Mouse (Mus musculus) hindbrain, embryonic 16.5 days (tissue): ENCODE results near the gene Nphs2. TPM values are rescaled to one million over a fixed set of nuclear protein-coding genes. Genes with fewer than 3 reads are reported as not detected.
"Not testable (repeated sequence)": the region's sequence is repeated elsewhere in the genome, so short reads cannot be mapped to it uniquely, and the experiment has no call there.

Experiments
- ATAC-seq: fragments of 200-750 bp; cut with Nextera tagmentation; 2 replicates; pipeline ENCODE4 v1.8.0; 2017; ENCODE audit warnings: moderate TSS enrichment, moderate library complexity
- H3K27ac ChIP-seq: fragments of 300-500 bp; sonication (generic); 2 replicates; pipeline ENCODE4 v1.5.1; 2014; ENCODE audit warnings: low read depth, mild to moderate bottlenecking, control low read depth, low read length, moderate library complexity
- H3K27me3 ChIP-seq: fragments of 300-500 bp; sonication (generic); replicated peaks from 2 replicates; pipeline ENCODE4 v1.6.1; 2014; ENCODE audit warnings: low read length; ENCODE audit not compliant: control insufficient read depth, insufficient read depth
- H3K36me3 ChIP-seq: fragments of 300-500 bp; sonication (generic); 2 replicates; pipeline ENCODE4 v1.6.1; 2014; ENCODE audit warnings: mild to moderate bottlenecking, low read length, moderate library complexity, mixed read lengths; ENCODE audit not compliant: control insufficient read depth, insufficient read depth
- H3K4me1 ChIP-seq: fragments of 300-500 bp; sonication (generic); 2 replicates; pipeline ENCODE4 v1.6.1; 2014; ENCODE audit warnings: low read depth, low read length; ENCODE audit not compliant: control insufficient read depth, insufficient read depth
- H3K4me2 ChIP-seq: fragments of 300-500 bp; sonication (generic); 2 replicates; pipeline ENCODE4 v1.6.1; 2014; ENCODE audit warnings: mild to moderate bottlenecking, low read length, control low read depth, moderate library complexity
- H3K4me3 ChIP-seq: fragments of 300-500 bp; sonication (generic); 2 replicates; pipeline ENCODE4 v1.5.1; 2014; ENCODE audit warnings: mild to moderate bottlenecking, low read length, control low read depth, moderate library complexity
- H3K9ac ChIP-seq: fragments of 300-500 bp; sonication (generic); 2 replicates; pipeline ENCODE4 v1.6.1; 2014; ENCODE audit warnings: low read depth, mild to moderate bottlenecking, control low read depth, low read length, moderate library complexity
- H3K9me3 ChIP-seq: fragments of 300-500 bp; sonication (generic); 2 replicates; pipeline ENCODE4 v1.6.1; 2014; ENCODE audit warnings: mild to moderate bottlenecking, low read length, moderate library complexity; ENCODE audit not compliant: control insufficient read depth
- WGBS: fragments of 180-500 bp; shearing (Covaris S2); extraction: QIAGEN DNeasy Blood & Tissue Kit; methylation state at CpG from one replicate; pipeline ENCODE4 v1.1.7; 2014; 5-methylcytosine and 5-hydroxymethylcytosine counted together
- polyA plus RNA-seq: library from polyadenylated mRNA; unstranded; fragments of >200 nt; fragmentation: Nextera tagmentation; extraction: Ambion mirVana; gene quantifications from 2 replicates; pipeline ENCODE4 v1.2.1, GENCODE M21; 2015

Nphs2 gene
- polyA plus RNA-seq, 1 experiment from 2014 or later: 0.73 TPM

- 40% methylated on average over 9 of the region's 9 CpGs for WGBS
- Histone ChIP-seq H3K9ac (no peak overlapping the region), H3K9me3 (no peaks in the 10 kb centered on the region)
Measured at GRCm38 (mm10) chr1:156284851-156285540, 25.5 kb upstream of the Nphs2 start.

GRCm38 (mm10) chr1:156285541-156285896 lies 25.0 kb upstream of the Nphs2 start:
- Histone ChIP-seq H3K9ac (no peak overlapping the region), H3K27ac (no peak overlapping the region), H3K27me3 (no peaks in the 10 kb centered on the region), H3K9me3 (no peaks in the 10 kb centered on the region), H3K4me1 (no peaks in the 10 kb centered on the region), H3K4me3 (no peak overlapping the region), H3K36me3 (no peaks in the 10 kb centered on the region), H3K4me2 (no peak overlapping the region)
- no peak for ATAC-seq
- WGBS: 83% methylated on average over 5 of the region's 5 CpGs

More at GRCm38 (mm10) chr1:156284851-156285540, 25.5 kb upstream of the Nphs2 start:
- Histone ChIP-seq H3K4me3 (no peak overlapping the region), H3K4me1 (no peaks in the 10 kb centered on the region), H3K4me2 (no peak overlapping the region), H3K36me3 (no peaks in the 10 kb centered on the region), H3K27me3 (no peaks in the 10 kb centered on the region), H3K27ac (no peak overlapping the region)
- ATAC-seq: no peak

- no peaks in the 10 kb centered on the region for H3K27me3 ChIP-seq
- WGBS: 81% methylated on average over 9 of the region's 9 CpGs
- H3K36me3 ChIP-seq: no peaks in the 10 kb centered on the region
- no peak overlapping the region for H3K9ac ChIP-seq
- H3K4me1 ChIP-seq: no peaks in the 10 kb centered on the region
- H3K27ac ChIP-seq: no peak overlapping the region
- H3K4me2 ChIP-seq: no peak overlapping the region
- no peak overlapping the region for H3K4me3 ChIP-seq
- ATAC-seq: no peak
- H3K9me3 ChIP-seq: no peaks in the 10 kb centered on the region
Measured at GRCm38 (mm10) chr1:156288556-156289221, 21.8 kb upstream of the Nphs2 start.

DNA sequence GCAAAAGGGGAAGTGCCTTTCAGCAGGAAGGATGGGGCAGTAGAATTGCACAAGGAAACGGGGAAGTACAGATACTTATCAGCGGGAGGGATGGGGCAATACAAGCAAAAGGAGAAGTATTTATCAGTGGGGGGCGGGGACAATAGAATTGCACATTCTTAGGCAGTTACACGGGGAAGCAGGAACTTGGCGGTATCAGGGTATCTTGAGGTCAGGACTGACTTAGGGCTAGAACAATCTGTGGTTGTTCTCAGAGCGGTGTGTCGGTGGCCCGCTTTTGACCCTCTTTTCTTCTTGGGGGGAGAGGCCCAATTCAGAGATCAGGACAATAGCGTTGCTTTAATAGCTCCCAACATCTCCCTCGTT lies 21.3 kb upstream of the Nphs2 start:
- not testable (repeated sequence) for H3K4me1 ChIP-seq, H3K4me3 ChIP-seq, H3K27ac ChIP-seq, H3K9me3 ChIP-seq, H3K27me3 ChIP-seq, H3K9ac ChIP-seq, ATAC-seq, H3K36me3 ChIP-seq, H3K4me2 ChIP-seq
- WGBS: 74% methylated on average over 9 of the region's 10 CpGs

DNA sequence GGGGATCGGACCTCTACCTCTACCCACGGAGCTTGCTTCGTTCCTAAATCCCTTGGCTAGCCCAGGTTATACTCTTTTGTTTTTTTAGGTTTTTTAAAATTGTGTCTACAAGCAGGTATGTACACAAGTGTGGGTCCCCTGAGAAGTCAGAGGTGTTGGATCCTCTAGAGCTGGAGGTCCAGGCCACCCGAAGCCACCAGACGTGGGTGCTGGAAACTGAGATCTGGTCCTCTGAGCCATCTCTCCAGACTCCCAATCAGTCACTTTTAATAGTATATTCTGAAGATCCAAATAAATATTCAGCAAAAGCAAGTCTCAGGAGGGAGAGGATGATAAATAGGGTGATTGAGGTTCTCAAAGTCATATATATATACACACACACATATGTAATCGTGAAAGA lies 20.5 kb upstream of the Nphs2 start:
- no peak for ATAC-seq
- Histone ChIP-seq H3K4me3 (no peak overlapping the region), H3K9ac (no peak overlapping the region), H3K9me3 (no peaks in the 10 kb centered on the region), H3K4me2 (no peak overlapping the region), H3K36me3 (no peaks in the 10 kb centered on the region), H3K27ac (no peak overlapping the region), H3K27me3 (no peaks in the 10 kb centered on the region), H3K4me1 (no peaks in the 10 kb centered on the region)
- 95% methylated on average over 6 of the region's 6 CpGs for WGBS

DNA sequence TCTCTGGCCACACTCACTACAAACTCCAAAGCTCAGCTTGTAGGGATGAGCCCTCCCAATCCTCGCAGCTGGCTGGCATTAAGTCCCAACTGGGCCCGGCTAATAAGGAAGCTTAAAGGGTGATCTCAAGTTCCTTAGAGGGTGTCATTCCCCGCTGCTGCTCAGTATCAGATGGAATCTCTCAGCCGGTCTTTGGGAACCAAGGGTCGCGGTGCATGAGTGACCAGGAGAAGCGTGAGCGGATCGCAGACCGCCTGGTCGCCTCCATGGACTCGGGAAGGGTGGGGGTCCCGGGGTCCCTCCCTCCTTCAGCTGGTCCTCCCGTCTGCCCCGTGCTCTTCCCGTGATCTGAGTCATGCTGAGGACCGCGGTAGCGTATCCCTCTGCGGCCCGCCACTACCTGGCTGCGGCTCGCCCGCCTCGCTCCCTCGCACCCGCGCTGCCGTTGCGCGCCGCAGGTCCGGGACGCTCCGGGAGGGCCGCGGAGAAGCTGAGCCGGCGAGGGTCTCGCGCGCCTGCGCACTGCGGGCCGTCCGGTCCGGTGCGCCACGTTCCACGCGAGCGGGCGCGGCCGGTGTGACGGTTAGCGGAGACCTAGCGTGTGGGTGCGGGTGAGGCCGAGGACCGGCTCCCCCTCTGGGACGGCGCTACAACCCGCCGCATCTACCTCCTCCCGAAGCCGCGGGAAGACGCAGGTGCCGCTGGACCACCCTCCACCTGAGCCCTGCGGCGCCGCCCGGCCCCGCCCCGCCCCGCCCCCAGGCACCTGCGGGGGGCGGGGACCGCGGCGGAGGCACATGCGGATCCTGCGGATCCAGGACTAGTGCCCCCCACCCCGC lies 7.4 kb upstream of the Nphs2 start, which contains the start of gene Tdrd5:
Gene Tdrd5, minus strand, starts transcription at position 754 of the 839 bp plus-strand sequence.
- H3K4me2 ChIP-seq: peak within 1 kb of the TSS; percentile 99
- H3K4me3 ChIP-seq: peak within 1 kb of the TSS; percentile 77
- no peaks in the 10 kb centered on the region for H3K36me3 ChIP-seq
- under 1% methylated on average over 58 of the region's 85 CpGs for WGBS
- peak within 1 kb of the TSS; percentile 23 for H3K27ac ChIP-seq
- no peaks in the 10 kb centered on the region for H3K9me3 ChIP-seq
- peaks cover 10% of the 10 kb centered on the region; the same call in 1 of the 2 replicates for H3K27me3 ChIP-seq
- peak within 1 kb of the TSS; percentile 77 for H3K9ac ChIP-seq
- ATAC-seq: peak; percentile 95
- no peaks in the 10 kb centered on the region for H3K4me1 ChIP-seq

DNA sequence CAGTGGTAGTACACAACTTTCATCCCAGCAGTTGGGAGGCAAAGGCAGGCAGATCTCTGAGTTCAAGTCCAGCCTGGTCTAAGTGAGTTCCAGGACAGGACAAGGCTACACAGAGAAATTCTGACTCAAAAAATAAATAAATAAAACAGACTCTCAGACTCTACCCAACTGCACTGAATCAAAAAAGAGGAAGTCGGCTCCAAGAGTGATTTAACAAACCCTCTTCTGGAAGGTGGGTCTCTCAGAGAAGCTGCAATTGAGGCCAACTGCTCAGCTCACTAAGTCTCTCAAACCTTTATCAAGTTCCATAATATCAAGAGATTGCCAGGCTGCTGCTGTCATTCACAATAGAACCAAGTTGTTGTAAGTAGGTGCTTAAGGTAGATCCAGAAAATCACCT lies 1.9 kb upstream of the Nphs2 start:
- WGBS: 72% methylated on average over 1 of the region's 1 CpGs
- peaks cover 19% of the 10 kb centered on the region for H3K27me3 ChIP-seq
- H3K4me2 ChIP-seq: no peak overlapping the region
- no peak overlapping the region for H3K4me3 ChIP-seq
- H3K27ac ChIP-seq: no peak overlapping the region
- H3K9me3 ChIP-seq: no peaks in the 10 kb centered on the region
- no peaks in the 10 kb centered on the region for H3K36me3 ChIP-seq
- peaks cover 5% of the 10 kb centered on the region for H3K4me1 ChIP-seq
- no peak for ATAC-seq
- H3K9ac ChIP-seq: no peak overlapping the region

GRCm38 (mm10) chr1:156323126-156323525 lies 12.6 kb downstream of the Nphs2 start:
- Histone ChIP-seq H3K27me3 (no peaks in the 10 kb centered on the region), H3K9ac (no peak overlapping the region), H3K4me3 (no peak overlapping the region), H3K4me1 (no peaks in the 10 kb centered on the region), H3K9me3 (no peaks in the 10 kb centered on the region), H3K27ac (no peak overlapping the region), H3K4me2 (no peak overlapping the region), H3K36me3 (no peaks in the 10 kb centered on the region)
- 89% methylated on average over 9 of the region's 9 CpGs for WGBS
- ATAC-seq: no peak

DNA sequence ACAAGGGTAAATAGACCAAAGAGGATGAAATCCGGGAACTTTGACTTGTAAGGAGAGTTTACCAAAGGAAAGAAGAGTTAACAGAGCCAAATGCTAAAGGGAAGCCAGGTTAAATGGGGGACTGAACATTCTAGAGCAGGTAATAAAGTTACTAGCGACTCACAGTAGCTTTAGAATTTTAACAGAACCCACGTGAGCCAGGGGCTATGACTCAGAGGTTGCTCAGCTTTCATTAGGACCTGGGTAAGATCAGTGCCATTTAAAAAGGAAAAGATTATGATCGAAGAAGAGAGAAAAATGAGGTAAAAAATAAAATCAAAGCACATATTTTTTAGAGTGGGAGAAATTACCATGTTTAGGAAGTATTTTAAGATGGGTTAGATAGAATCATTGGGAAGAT lies 30.3 kb downstream of the Nphs2 start:
- Histone ChIP-seq H3K4me2 (no peak overlapping the region), H3K9ac (no peak overlapping the region)
- WGBS: 83% methylated on average over 4 of the region's 4 CpGs

More for the DNA sequence above, 30.3 kb downstream of the Nphs2 start:
- no peak overlapping the region for H3K27ac ChIP-seq
- H3K9me3 ChIP-seq: no peaks in the 10 kb centered on the region
- H3K36me3 ChIP-seq: no peaks in the 10 kb centered on the region
- ATAC-seq: no peak
- no peak overlapping the region for H3K4me3 ChIP-seq
- no peaks in the 10 kb centered on the region for H3K4me1 ChIP-seq
- no peaks in the 10 kb centered on the region for H3K27me3 ChIP-seq
